In genomic region chr11:95339471-95340021, GRCm38 (mm10) we compare ENCODE assay signal across 8 mouse cellular contexts. TPM values are rescaled to one million over a fixed set of nuclear protein-coding genes. Genes with fewer than 3 reads are reported as not detected.
DNase-seq lines count a peak whose midpoint lies in the region; ATAC-seq lines count a peak whose summit lies in the region.

No protein-coding gene starts in this region.

- no peak for ATAC-seq in lung, embryonic 16.5 days (ENCODE audit: low read depth)
- ATAC-seq in limb, embryonic 12.5 days (ENCODE audit: insufficient number of reproducible peaks, insufficient read depth, low FRiP score, low TSS enrichment, low read depth), result no peak

- peak overlapping the region; percentile 76 for H3K4me3 ChIP-seq in lung, embryonic 16.5 days (ENCODE audit: low read length)
- peak overlapping the region; percentile 93 for H3K4me3 ChIP-seq in embryonic facial prominence, embryonic 10.5 days
- H3K4me3 ChIP-seq in limb, embryonic 12.5 days (replicated peaks), result peak overlapping the region; percentile 19

- no peaks in the 10 kb centered on the region for H3K27me3 ChIP-seq in lung, embryonic 16.5 days (ENCODE audit: control insufficient read depth, insufficient read depth, low read depth, low read length)
- H3K27me3 ChIP-seq in embryonic facial prominence, embryonic 10.5 days (replicated peaks; ENCODE audit: low read depth, poor library complexity, severe bottlenecking), result peaks cover 6% of the 10 kb centered on the region; the same call in 1 of the 2 replicates
- H3K27me3 ChIP-seq in limb, embryonic 12.5 days, result no peaks in the 10 kb centered on the region

- H3K27ac ChIP-seq in lung, embryonic 16.5 days (ENCODE audit: low read length), result peak overlapping the region; percentile 69
- H3K27ac ChIP-seq in embryonic facial prominence, embryonic 10.5 days (replicated peaks), result peak overlapping the region; percentile 44
- peak overlapping the region; percentile 51 for H3K27ac ChIP-seq in limb, embryonic 12.5 days

- peak overlapping the region; percentile 87 for H3K4me2 ChIP-seq in lung, embryonic 16.5 days (ENCODE audit: low read depth, low read length)
- H3K4me2 ChIP-seq in limb, embryonic 12.5 days, result peak overlapping the region; percentile 75

- peaks cover 32% of the 10 kb centered on the region for H3K4me1 ChIP-seq in lung, embryonic 16.5 days (replicated peaks; ENCODE audit: control insufficient read depth, insufficient read depth, low read length)
- peaks cover 45% of the 10 kb centered on the region for H3K4me1 ChIP-seq in embryonic facial prominence, embryonic 10.5 days
- H3K4me1 ChIP-seq in limb, embryonic 12.5 days (replicated peaks), result peaks cover 47% of the 10 kb centered on the region

- DNase-seq in lung, postnatal 25 days (ENCODE audit: low spot score), result no peak
- DNase-seq in embryonic facial prominence, embryonic 10.5 days (ENCODE audit: low spot score), result no peak
- DNase-seq in spleen, postnatal 36 days (ENCODE audit: low spot score in 2 of 2), result peak; percentile 49 to 79
- no peak for DNase-seq in cerebellum, adult 11-12 months
- DNase-seq in kidney, adult 8-10 months, result no peak
- DNase-seq in adipocyte (ENCODE audit: low spot score), result no peak

- no peaks in the 10 kb centered on the region for H3K9me3 ChIP-seq in lung, embryonic 16.5 days (ENCODE audit: control insufficient read depth, low read length)
- H3K9me3 ChIP-seq in embryonic facial prominence, embryonic 10.5 days, result no peaks in the 10 kb centered on the region
- no peaks in the 10 kb centered on the region for H3K9me3 ChIP-seq in limb, embryonic 12.5 days

- H3K36me3 ChIP-seq in lung, embryonic 16.5 days (ENCODE audit: control insufficient read depth, insufficient read depth, low read length), result no peaks in the 10 kb centered on the region
- H3K36me3 ChIP-seq in embryonic facial prominence, embryonic 10.5 days (replicated peaks), result no peaks in the 10 kb centered on the region
- no peaks in the 10 kb centered on the region for H3K36me3 ChIP-seq in limb, embryonic 12.5 days

- 20% methylated on average over 14 of the region's 14 CpGs for WGBS in lung, embryonic 16.5 days
- WGBS in embryonic facial prominence, embryonic 10.5 days, result 38% methylated on average over 14 of the region's 14 CpGs
- 7% methylated on average over 14 of the region's 14 CpGs for WGBS in limb, embryonic 12.5 days

- H3K9ac ChIP-seq in lung, embryonic 16.5 days (ENCODE audit: low read length), result peak overlapping the region; percentile 21
- peak overlapping the region; percentile 24; the same call in 1 of the 2 replicates for H3K9ac ChIP-seq in limb, embryonic 12.5 days (replicated peaks)

RNA-seq across cellular contexts. Expression of gene Fam117a, which starts 2.7 kb away (rescaled TPM):
- polyA plus RNA-seq in lung, embryonic 16.5 days (2015; fragmentation: Nextera tagmentation; extraction: Ambion mirVana), result 15.1 and 15.7 TPM in 2 replicates
- 10.9 and 11.9 TPM in 2 replicates for polyA plus RNA-seq in embryonic facial prominence, embryonic 10.5 days (2016; fragmentation: Nextera tagmentation; extraction: Ambion mirVana)
- 19.2 and 20.9 TPM in 2 replicates for polyA plus RNA-seq in limb, embryonic 12.5 days (2016; fragmentation: Nextera tagmentation; extraction: Ambion mirVana)

RNA-seq across cellular contexts. Expression of gene Kat7, which starts 29.5 kb away (rescaled TPM):
- 75.3 and 80.2 TPM in 2 replicates for polyA plus RNA-seq in lung, embryonic 16.5 days (2015; fragmentation: Nextera tagmentation; extraction: Ambion mirVana)
- polyA plus RNA-seq in embryonic facial prominence, embryonic 10.5 days (2016; fragmentation: Nextera tagmentation; extraction: Ambion mirVana), result 84.2 and 96.8 TPM in 2 replicates
- polyA plus RNA-seq in limb, embryonic 12.5 days (2016; fragmentation: Nextera tagmentation; extraction: Ambion mirVana), result 77.7 and 79.4 TPM in 2 replicates

RNA-seq across cellular contexts. Expression of gene Slc35b1, which starts 44.9 kb away (rescaled TPM):
- polyA plus RNA-seq in lung, embryonic 16.5 days (2015; fragmentation: Nextera tagmentation; extraction: Ambion mirVana), result 91.1 and 92.7 TPM in 2 replicates
- polyA plus RNA-seq in embryonic facial prominence, embryonic 10.5 days (2016; fragmentation: Nextera tagmentation; extraction: Ambion mirVana), result 116 and 122 TPM in 2 replicates
- 122 and 125 TPM in 2 replicates for polyA plus RNA-seq in limb, embryonic 12.5 days (2016; fragmentation: Nextera tagmentation; extraction: Ambion mirVana)

Comparison
In these comparisons a context has a peak if more than half of its experiments do, and no peak if none do; other contexts are left out.
1. H3K4me3 ChIP-seq: peak in every context shown above with its lines; median percentile 93 in embryonic facial prominence, embryonic 10.5 days; 76 in lung, embryonic 16.5 days; 19 in limb, embryonic 12.5 days.
2. DNase-seq: peak in spleen, postnatal 36 days (2 of 2); none in lung, postnatal 25 days (single experiment), embryonic facial prominence, embryonic 10.5 days (single experiment), cerebellum, adult 11-12 months (single experiment), kidney, adult 8-10 months (0 of 2) and adipocyte (single experiment).
3. Peak in every context shown above with its lines, with median percentiles within 50 percentile points of each other: H3K27ac ChIP-seq.